Comparison of ENCODE assay signal across 9 mouse cellular contexts in genomic region chr15:97824042-97824441, GRCm38 (mm10). TPM values are rescaled to one million over a fixed set of nuclear protein-coding genes. Genes with fewer than 3 reads are reported as not detected.
DNase-seq lines count a peak whose midpoint lies in the region; ATAC-seq and TF ChIP-seq lines count a peak whose summit lies in the region.
"Had no signal": no experiment of that assay in that cellular context is flagged by ENCODE, and none has a peak within 500 bp of the region (broad histone marks: within the 10 kb centered on the region; RNA-seq: fewer than 3 reads in every experiment).

No protein-coding gene starts in this region.

- H3K9me3 ChIP-seq in embryonic facial prominence, embryonic 12.5 days, result no peaks in the 10 kb centered on the region
- H3K9me3 ChIP-seq: hindbrain, embryonic 15.5 days had no signal

- H3K4me3 ChIP-seq in layer of hippocampus, adult 2 months, result no peak overlapping the region
- H3K4me3 ChIP-seq in embryonic facial prominence, embryonic 12.5 days, result no peak overlapping the region
- H3K4me3 ChIP-seq: hindbrain, embryonic 15.5 days had no signal

- peaks cover 73% of the 10 kb centered on the region for H3K4me1 ChIP-seq in embryonic facial prominence, embryonic 12.5 days

- H3K36me3 ChIP-seq in embryonic facial prominence, embryonic 12.5 days, result peaks cover 15% of the 10 kb centered on the region
- H3K36me3 ChIP-seq: hindbrain, embryonic 15.5 days had no signal

- no peak overlapping the region for H3K4me2 ChIP-seq in embryonic facial prominence, embryonic 12.5 days (replicated peaks)

- no peak for DNase-seq in layer of hippocampus, adult 2 months (ENCODE audit: low spot score in 2 of 2)
- no peak for DNase-seq in layer of hippocampus, adult 9-10 months (ENCODE audit: low spot score)
- DNase-seq in adrenal gland, adult 2 months, result peak; percentile 87
- peak; percentile 53 for DNase-seq in heart, postnatal 4 days
- no peak for DNase-seq in right cerebral cortex, postnatal 25 days
- no peak for DNase-seq in left cerebral cortex, adult 9 months (ENCODE audit: low spot score in 2 of 2)
- no peak for DNase-seq in ovary, postnatal 36 days (ENCODE audit: low spot score)

- H3K27ac ChIP-seq in layer of hippocampus, adult 2 months, result peak overlapping the region; percentile 83
- H3K27ac ChIP-seq in embryonic facial prominence, embryonic 12.5 days, result 0 out of 2 replicates have a peak overlapping the region, but pooled peaks have one; percentile 30
- H3K27ac ChIP-seq: hindbrain, embryonic 15.5 days had no signal

- H3K9ac ChIP-seq in embryonic facial prominence, embryonic 12.5 days, result no peak overlapping the region
- H3K9ac ChIP-seq: hindbrain, embryonic 15.5 days had no signal

- WGBS in embryonic facial prominence, embryonic 12.5 days, result 83% methylated on average over 6 of the region's 6 CpGs

- no peak for TF ChIP-seq CTCF in layer of hippocampus, adult 2 months (conservative IDR thresholded peaks at IDR 0.05)

- H3K27me3 ChIP-seq in embryonic facial prominence, embryonic 12.5 days, result no peaks in the 10 kb centered on the region
- H3K27me3 ChIP-seq: hindbrain, embryonic 15.5 days had no signal

- no peak for ATAC-seq in embryonic facial prominence, embryonic 12.5 days (ENCODE audit: insufficient number of reproducible peaks, insufficient read depth, low FRiP score, low TSS enrichment)

RNA-seq across cellular contexts. Expression of gene Hdac7, which starts 20.3 kb away (rescaled TPM):
- total RNA-seq in layer of hippocampus, adult 2 months (2021), result 10 to 100 TPM; 23.8 to 28.5 TPM
- total RNA-seq in adrenal gland, adult 2 months (2021), result 10 to 100 TPM; 52.5 to 65.1 TPM
- polyA plus RNA-seq in adrenal gland, adult 2 months (2012; rRNA removed), result 256 and 263 TPM in 2 replicates
- polyA plus RNA-seq in embryonic facial prominence, embryonic 12.5 days (2016; fragmentation: Nextera tagmentation; extraction: Ambion mirVana), result 33.5 and 38.8 TPM in 2 replicates
- total RNA-seq in heart, postnatal 4 days (2021), result 10 to 100 TPM; 51.6 to 52.0 TPM

RNA-seq across cellular contexts. Expression of gene Slc48a1, which starts 45.7 kb away (rescaled TPM):
- 100 to 1,000 TPM; 133 to 135 TPM for total RNA-seq in layer of hippocampus, adult 2 months (2021)
- total RNA-seq in adrenal gland, adult 2 months (2021), result 100 to 1,000 TPM; 116 to 158 TPM
- polyA plus RNA-seq in adrenal gland, adult 2 months (2012; rRNA removed), result 204 and 217 TPM in 2 replicates
- 29.4 and 32.6 TPM in 2 replicates for polyA plus RNA-seq in embryonic facial prominence, embryonic 12.5 days (2016; fragmentation: Nextera tagmentation; extraction: Ambion mirVana)
- total RNA-seq in heart, postnatal 4 days (2021), result 10 to 100 TPM; 58.7 to 59.2 TPM

RNA-seq across cellular contexts. Expression of gene Rapgef3, which starts 56.3 kb away (rescaled TPM):
- total RNA-seq in layer of hippocampus, adult 2 months (2021), result 10 to 100 TPM; 45.5 to 46.8 TPM
- total RNA-seq in adrenal gland, adult 2 months (2021), result 10 to 100 TPM; 13.4 to 18.6 TPM
- 44.5 and 52.6 TPM in 2 replicates for polyA plus RNA-seq in adrenal gland, adult 2 months (2012; rRNA removed)
- polyA plus RNA-seq in embryonic facial prominence, embryonic 12.5 days (2016; fragmentation: Nextera tagmentation; extraction: Ambion mirVana), result 10.5 and 10.8 TPM in 2 replicates
- 10 to 100 TPM; 32.7 to 33.4 TPM for total RNA-seq in heart, postnatal 4 days (2021)

Comparison
In these comparisons a context has a peak if more than half of its experiments do, and no peak if none do; other contexts are left out.
1. DNase-seq: peak in adrenal gland, adult 2 months (single experiment) and heart, postnatal 4 days (single experiment); none in layer of hippocampus, adult 2 months (0 of 2), layer of hippocampus, adult 9-10 months (single experiment), right cerebral cortex, postnatal 25 days (single experiment), left cerebral cortex, adult 9 months (0 of 2) and ovary, postnatal 36 days (single experiment).